Mouse (Mus musculus): Measurements from ENCODE around the gene Tdrd9. TPM values are rescaled to one million over a fixed set of nuclear protein-coding genes. Genes with fewer than 3 reads are reported as not detected.

Tdrd9 gene
- polyA plus RNA-seq, 1 experiment from 2014 or later = 0.37 TPM

GRCm38 (mm10) chr12:112082241-112082640 is 110.9 kb downstream of the Tdrd9 start:
- H3K4me1 ChIP-seq (replicated peaks; ENCODE audit: control insufficient read depth, insufficient read depth, low read length) = no peaks in the 10 kb centered on the region
- 67% methylated on average over 1 of the region's 1 CpGs for WGBS
- no peaks in the 10 kb centered on the region for H3K27me3 ChIP-seq (ENCODE audit: control insufficient read depth, insufficient read depth, low read length)
- no peaks in the 10 kb centered on the region for H3K9me3 ChIP-seq (ENCODE audit: control insufficient read depth, low read length)
- no peaks in the 10 kb centered on the region for H3K36me3 ChIP-seq (ENCODE audit: control insufficient read depth, insufficient read depth, low read length)
- H3K4me2 ChIP-seq (replicated peaks; ENCODE audit: low read depth, low read length) = no peak overlapping the region
- no peak overlapping the region for H3K4me3 ChIP-seq (ENCODE audit: low read depth, low read length)
- ATAC-seq (ENCODE audit: low FRiP score) (no peak), DNase-seq (ENCODE audit: low spot score) (no peak)
- H3K9ac ChIP-seq (ENCODE audit: low read depth, low read length) = no peak overlapping the region
- H3K27ac ChIP-seq (ENCODE audit: low read depth, low read length) = no peak overlapping the region

- Histone ChIP-seq H3K36me3 (ENCODE audit: control insufficient read depth, insufficient read depth, low read length) (no peaks in the 10 kb centered on the region), H3K4me3 (ENCODE audit: low read depth, low read length) (no peak overlapping the region), H3K4me1 (replicated peaks; ENCODE audit: control insufficient read depth, insufficient read depth, low read length) (no peaks in the 10 kb centered on the region), H3K4me2 (replicated peaks; ENCODE audit: low read depth, low read length) (no peak overlapping the region), H3K9me3 (ENCODE audit: control insufficient read depth, low read length) (no peaks in the 10 kb centered on the region), H3K27me3 (ENCODE audit: control insufficient read depth, insufficient read depth, low read length) (peaks cover 2% of the 10 kb centered on the region; the same call in 1 of the 2 replicates), H3K27ac (ENCODE audit: low read depth, low read length) (no peak overlapping the region), H3K9ac (ENCODE audit: low read depth, low read length) (no peak overlapping the region)
- no peak for ATAC-seq (ENCODE audit: low FRiP score)
- DNase-seq (ENCODE audit: low spot score) = no peak
- 84% methylated on average over 3 of the region's 3 CpGs for WGBS
These were observed 114.9 kb downstream of the Tdrd9 start for GRCm38 (mm10) chr12:112086250-112086649.

- no peaks in the 10 kb centered on the region for H3K9me3 ChIP-seq (ENCODE audit: control insufficient read depth, low read length)
- H3K4me2 ChIP-seq (replicated peaks; ENCODE audit: low read depth, low read length) = no peak overlapping the region
- H3K9ac ChIP-seq (ENCODE audit: low read depth, low read length) = no peak overlapping the region
- no peak overlapping the region for H3K27ac ChIP-seq (ENCODE audit: low read depth, low read length)
- H3K36me3 ChIP-seq (ENCODE audit: control insufficient read depth, insufficient read depth, low read length) = no peaks in the 10 kb centered on the region
- ATAC-seq (ENCODE audit: low FRiP score) (no peak), DNase-seq (ENCODE audit: low spot score) (no peak)
- no peak overlapping the region for H3K4me3 ChIP-seq (ENCODE audit: low read depth, low read length)
- peaks cover 2% of the 10 kb centered on the region; the same call in 1 of the 2 replicates for H3K27me3 ChIP-seq (ENCODE audit: control insufficient read depth, insufficient read depth, low read length)
- H3K4me1 ChIP-seq (replicated peaks; ENCODE audit: control insufficient read depth, insufficient read depth, low read length) = no peaks in the 10 kb centered on the region
- WGBS = 79% methylated on average over 6 of the region's 6 CpGs
These were observed 115.4 kb downstream of the Tdrd9 start for GRCm38 (mm10) chr12:112086726-112087125.

GRCm38 (mm10) chr12:112088609-112089324 is 117.4 kb downstream of the Tdrd9 start:
- DNase-seq (ENCODE audit: low spot score) (no peak), ATAC-seq (ENCODE audit: low FRiP score) (no peak)
- Histone ChIP-seq H3K36me3 (ENCODE audit: control insufficient read depth, insufficient read depth, low read length) (no peaks in the 10 kb centered on the region), H3K4me3 (ENCODE audit: low read depth, low read length) (no peak overlapping the region), H3K4me1 (replicated peaks; ENCODE audit: control insufficient read depth, insufficient read depth, low read length) (no peaks in the 10 kb centered on the region), H3K9me3 (ENCODE audit: control insufficient read depth, low read length) (no peaks in the 10 kb centered on the region), H3K27me3 (ENCODE audit: control insufficient read depth, insufficient read depth, low read length) (peaks cover 2% of the 10 kb centered on the region; the same call in 1 of the 2 replicates), H3K27ac (ENCODE audit: low read depth, low read length) (no peak overlapping the region), H3K9ac (ENCODE audit: low read depth, low read length) (no peak overlapping the region), H3K4me2 (replicated peaks; ENCODE audit: low read depth, low read length) (no peak overlapping the region)
- WGBS = 58% methylated on average over 12 of the region's 12 CpGs

GRCm38 (mm10) chr12:112091054-112091453 is 119.7 kb downstream of the Tdrd9 start:
- H3K9me3 ChIP-seq (ENCODE audit: control insufficient read depth, low read length) = no peaks in the 10 kb centered on the region
- H3K4me2 ChIP-seq (replicated peaks; ENCODE audit: low read depth, low read length) = no peak overlapping the region
- no peak overlapping the region for H3K4me3 ChIP-seq (ENCODE audit: low read depth, low read length)
- H3K9ac ChIP-seq (ENCODE audit: low read depth, low read length) = no peak overlapping the region
- peaks cover 2% of the 10 kb centered on the region; the same call in 1 of the 2 replicates for H3K27me3 ChIP-seq (ENCODE audit: control insufficient read depth, insufficient read depth, low read length)
- H3K27ac ChIP-seq (ENCODE audit: low read depth, low read length) = no peak overlapping the region
- H3K4me1 ChIP-seq (replicated peaks; ENCODE audit: control insufficient read depth, insufficient read depth, low read length) = no peaks in the 10 kb centered on the region
- ATAC-seq (ENCODE audit: low FRiP score) (no peak), DNase-seq (ENCODE audit: low spot score) (peak; percentile 83)
- WGBS = 8% methylated on average over 12 of the region's 12 CpGs
- H3K36me3 ChIP-seq (ENCODE audit: control insufficient read depth, insufficient read depth, low read length) = no peaks in the 10 kb centered on the region

- Histone ChIP-seq H3K36me3 (ENCODE audit: control insufficient read depth, insufficient read depth, low read length) (no peaks in the 10 kb centered on the region), H3K4me2 (replicated peaks; ENCODE audit: low read depth, low read length) (no peak overlapping the region), H3K4me3 (ENCODE audit: low read depth, low read length) (no peak overlapping the region), H3K4me1 (replicated peaks; ENCODE audit: control insufficient read depth, insufficient read depth, low read length) (no peaks in the 10 kb centered on the region), H3K27ac (ENCODE audit: low read depth, low read length) (no peak overlapping the region), H3K9me3 (ENCODE audit: control insufficient read depth, low read length) (no peaks in the 10 kb centered on the region), H3K9ac (ENCODE audit: low read depth, low read length) (no peak overlapping the region), H3K27me3 (ENCODE audit: control insufficient read depth, insufficient read depth, low read length) (peaks cover 2% of the 10 kb centered on the region; the same call in 1 of the 2 replicates)
- DNase-seq (ENCODE audit: low spot score) (no peak), ATAC-seq (ENCODE audit: low FRiP score) (no peak)
- WGBS = 84% methylated on average over 8 of the region's 8 CpGs
These were observed 123.0 kb downstream of the Tdrd9 start for GRCm38 (mm10) chr12:112094261-112094880.

- no peak for DNase-seq (ENCODE audit: low spot score)
- no peak overlapping the region for H3K9ac ChIP-seq (ENCODE audit: low read depth, low read length)
- no peak for ATAC-seq (ENCODE audit: low FRiP score)
- H3K27me3 ChIP-seq (ENCODE audit: control insufficient read depth, insufficient read depth, low read length) = no peaks in the 10 kb centered on the region; the same call in 1 of the 2 replicates
- H3K4me2 ChIP-seq (replicated peaks; ENCODE audit: low read depth, low read length) = no peak overlapping the region
- no peaks in the 10 kb centered on the region for H3K36me3 ChIP-seq (ENCODE audit: control insufficient read depth, insufficient read depth, low read length)
- no peak overlapping the region for H3K4me3 ChIP-seq (ENCODE audit: low read depth, low read length)
- H3K4me1 ChIP-seq (replicated peaks; ENCODE audit: control insufficient read depth, insufficient read depth, low read length) = no peaks in the 10 kb centered on the region
- H3K9me3 ChIP-seq (ENCODE audit: control insufficient read depth, low read length) = no peaks in the 10 kb centered on the region
- 82% methylated on average over 13 of the region's 13 CpGs for WGBS
- no peak overlapping the region for H3K27ac ChIP-seq (ENCODE audit: low read depth, low read length)
These were observed 124.8 kb downstream of the Tdrd9 start for GRCm38 (mm10) chr12:112096051-112096732.

GRCm38 (mm10) chr12:112096733-112097117 is 125.4 kb downstream of the Tdrd9 start:
- H3K27ac ChIP-seq (ENCODE audit: low read depth, low read length) = no peak overlapping the region
- H3K9ac ChIP-seq (ENCODE audit: low read depth, low read length) = no peak overlapping the region
- H3K9me3 ChIP-seq (ENCODE audit: control insufficient read depth, low read length) = no peaks in the 10 kb centered on the region
- H3K4me2 ChIP-seq (replicated peaks; ENCODE audit: low read depth, low read length) = no peak overlapping the region
- no peak overlapping the region for H3K4me3 ChIP-seq (ENCODE audit: low read depth, low read length)
- WGBS = 75% methylated on average over 8 of the region's 8 CpGs
- no peaks in the 10 kb centered on the region; the same call in 1 of the 2 replicates for H3K27me3 ChIP-seq (ENCODE audit: control insufficient read depth, insufficient read depth, low read length)
- no peak for ATAC-seq (ENCODE audit: low FRiP score)
- H3K4me1 ChIP-seq (replicated peaks; ENCODE audit: control insufficient read depth, insufficient read depth, low read length) = no peaks in the 10 kb centered on the region
- DNase-seq (ENCODE audit: low spot score) = no peak
- no peaks in the 10 kb centered on the region for H3K36me3 ChIP-seq (ENCODE audit: control insufficient read depth, insufficient read depth, low read length)
